Mouse (Mus musculus) left cerebral cortex, adult 6 months (tissue): Measurements from ENCODE around the gene Mettl21c. TPM values are rescaled to one million over a fixed set of nuclear protein-coding genes. Genes with fewer than 3 reads are reported as not detected.

Experiments used
- long read RNA-seq, 2 experiments: library from polyadenylated mRNA; unstranded; transcript quantifications; one replicate each; pipeline ENCODE4 v2.0.0; 2019 to 2020
- polyA plus RNA-seq: library from polyadenylated mRNA; unstranded; fragments of <200 nt; fragmentation: Nextera tagmentation; gene quantifications from 2 replicates; pipeline ENCODE4 v1.2.3, GENCODE M21; 2021

Gene Mettl21c
- polyA plus RNA-seq = not detected in 2 replicates
- long read RNA-seq, experiment 1 = 0 reads
- long read RNA-seq, experiment 2 = 0 reads

GRCm38 (mm10) chr1:44019934-44020333 lies at the start of gene Mettl21c:
Gene Mettl21c, minus strand, starts transcription at chr1:44020034.

GRCm38 (mm10) chr1:44061836-44062235 lies 42.0 kb upstream of the Mettl21c start, which contains the start of gene Gm8251:
Gene Gm8251, minus strand, starts transcription at chr1:44061936.

Other genes with a start within 250 kb of the Mettl21c start
- 28.9 and 29.2 TPM in 2 replicates for gene Uxs1, start 192.2 kb downstream of the Mettl21c start, polyA plus RNA-seq
- gene Tpp2, start 86.4 kb downstream of the Mettl21c start, polyA plus RNA-seq = 18.0 and 24.8 TPM in 2 replicates
- gene Gm8251, start 41.9 kb upstream of the Mettl21c start, polyA plus RNA-seq = not detected in 2 replicates
- 21.6 and 22.5 TPM in 2 replicates for gene Tex30, start 82.4 kb upstream of the Mettl21c start, polyA plus RNA-seq
- gene Kdelc1, start 98.8 kb upstream of the Mettl21c start, polyA plus RNA-seq = 3.5 and 5.0 TPM in 2 replicates
- 6.1 and 7.1 TPM in 2 replicates for gene Bivm, start 98.9 kb upstream of the Mettl21c start, polyA plus RNA-seq
- 6.8 and 8.7 TPM in 2 replicates for gene Ercc5, start 127.7 kb upstream of the Mettl21c start, polyA plus RNA-seq
- not detected in 2 replicates for gene Mettl21e, start 198.9 kb upstream of the Mettl21c start, polyA plus RNA-seq